Mouse (Mus musculus): Measurements from ENCODE around the gene Ikzf4.

Gene Ikzf4

GRCm38 (mm10) chr10:128612433-128613153 lies 33.2 kb downstream of the Ikzf4 start:
- peak; percentile 62 to 75 for DNase-seq (ENCODE audit: low spot score in 2 of 2)

DNA sequence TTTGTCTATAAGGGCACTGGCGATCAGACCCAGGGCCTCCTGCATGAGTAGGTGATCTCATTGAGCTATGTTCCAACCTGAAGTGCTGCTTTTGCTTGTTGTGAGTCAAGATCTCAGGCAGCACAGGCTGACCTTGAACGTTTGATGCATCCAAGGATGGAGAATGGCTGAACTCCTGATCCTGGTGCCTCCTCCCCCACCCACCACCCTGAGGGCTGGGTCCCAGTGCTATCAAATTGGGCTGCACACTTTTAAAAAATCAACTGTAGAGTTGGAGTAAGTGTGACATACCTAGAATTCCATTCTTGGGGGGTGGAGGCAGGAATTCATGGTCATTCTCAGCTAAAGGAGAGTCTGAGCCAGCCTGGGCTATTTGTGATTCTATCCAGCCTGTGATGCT lies 39.3 kb downstream of the Ikzf4 start:
- no peak for DNase-seq (ENCODE audit: low spot score in 2 of 2)

GRCm38 (mm10) chr10:128602470-128603128 lies 43.2 kb downstream of the Ikzf4 start:
- DNase-seq (ENCODE audit: low spot score in 2 of 2): no peak

GRCm38 (mm10) chr10:128601499-128601898 lies 44.3 kb downstream of the Ikzf4 start:
- no peak for DNase-seq (ENCODE audit: low spot score in 2 of 2)

DNA sequence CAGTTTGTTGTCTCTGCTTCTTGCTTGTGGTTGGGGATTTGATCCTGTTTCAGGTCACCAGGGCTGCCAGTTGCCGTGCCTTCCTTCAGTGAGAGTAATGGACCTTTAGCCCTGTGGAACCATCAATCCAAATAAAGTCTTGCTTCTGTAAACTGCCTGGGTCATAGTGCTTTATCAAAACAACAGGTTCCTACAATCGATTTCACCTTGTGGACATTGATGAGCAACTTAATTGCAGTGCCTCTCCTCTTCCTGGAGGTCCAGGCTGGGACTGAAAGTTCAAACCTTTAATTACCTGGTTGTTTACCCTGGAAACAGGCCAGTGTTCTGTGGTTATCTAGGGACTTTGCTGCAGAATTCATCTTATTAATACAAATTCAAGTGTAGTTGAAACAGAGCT lies 47.3 kb downstream of the Ikzf4 start:
- DNase-seq (ENCODE audit: low spot score in 2 of 2): no peak

DNA sequence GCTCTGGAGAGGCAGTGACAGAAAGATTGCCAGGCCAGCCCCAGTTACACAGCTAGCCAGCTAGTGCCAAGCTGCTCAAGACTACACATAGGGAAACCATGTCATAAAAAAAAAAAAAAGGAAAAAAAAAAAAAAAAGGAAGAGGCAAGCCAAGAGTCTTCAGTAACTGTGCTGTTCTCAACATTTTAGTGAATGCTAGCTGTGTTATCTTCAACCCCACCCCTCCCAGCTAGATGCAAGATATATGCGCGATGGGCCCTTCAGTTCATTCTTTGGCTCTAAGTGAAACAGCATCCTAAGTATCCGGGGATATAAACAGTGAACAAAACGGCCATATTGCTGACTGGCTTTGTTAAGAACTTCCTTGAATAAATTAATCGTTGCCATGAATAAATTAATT lies 53.0 kb downstream of the Ikzf4 start:
- no peak for DNase-seq (ENCODE audit: low spot score in 2 of 2)

DNA sequence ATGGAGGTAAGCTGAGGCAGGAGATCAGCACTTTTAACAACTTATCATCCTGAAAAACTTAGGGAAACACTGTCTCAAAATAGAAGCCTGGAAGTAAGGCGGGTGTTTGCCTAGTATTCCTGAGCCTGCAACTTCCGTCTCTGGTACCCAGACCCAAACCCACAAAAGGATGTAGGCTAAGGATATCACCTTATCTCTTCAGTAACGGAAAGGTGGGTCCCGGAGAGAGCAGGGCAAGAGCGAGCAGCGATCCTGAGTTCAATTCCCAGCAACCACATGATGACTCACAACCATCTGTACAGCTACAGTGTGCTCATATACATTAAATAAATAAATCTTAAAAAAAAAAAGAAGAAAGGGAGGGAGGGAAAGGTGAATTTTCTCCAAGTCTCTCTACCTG lies 54.4 kb downstream of the Ikzf4 start:
- no peak for DNase-seq (ENCODE audit: low spot score in 2 of 2)

- peak; percentile 48 to 63 for DNase-seq (ENCODE audit: low spot score in 2 of 2)
Measured at GRCm38 (mm10) chr10:128590193-128590690, 55.5 kb downstream of the Ikzf4 start.

GRCm38 (mm10) chr10:128589464-128590192 lies 56.2 kb downstream of the Ikzf4 start, which contains the start of gene Erbb3:
TSS of gene Erbb3 (minus strand) at chr10:128589652.
- peak; percentile 72 to 75 for DNase-seq (ENCODE audit: low spot score in 2 of 2)

DNA sequence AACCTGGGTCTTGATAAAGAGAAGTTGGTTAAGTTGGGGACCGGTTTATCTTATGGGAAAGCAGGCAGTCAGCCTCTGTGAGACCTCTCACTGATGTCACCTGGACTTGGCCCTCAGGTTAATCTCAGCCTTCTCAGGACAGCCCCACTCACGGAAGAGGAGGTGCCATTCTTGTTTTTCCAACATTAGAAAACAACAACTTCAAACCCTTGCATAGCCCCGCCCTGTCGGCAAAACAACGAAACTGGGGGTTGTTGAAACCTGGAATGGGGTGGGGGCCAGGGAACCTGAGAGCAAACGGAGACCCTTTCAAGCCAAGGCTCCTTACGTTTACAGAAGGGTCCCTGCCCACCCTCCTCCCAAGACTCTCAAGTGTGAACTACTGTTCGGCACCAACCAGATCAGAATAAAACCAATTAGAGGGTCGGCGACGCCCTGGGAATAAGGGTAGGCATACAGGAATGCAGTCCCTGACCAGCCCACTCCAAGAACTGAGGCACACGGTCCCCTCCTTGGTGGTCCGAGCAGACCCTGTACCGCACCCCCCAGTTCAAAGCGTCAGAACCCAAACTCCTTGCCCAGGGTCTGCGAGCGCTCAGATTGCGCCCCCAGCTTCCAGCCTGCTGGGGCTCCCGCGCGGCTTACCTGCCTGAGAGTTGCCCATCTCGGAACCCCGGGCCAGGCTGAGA lies 56.9 kb downstream of the Ikzf4 start:
- DNase-seq (ENCODE audit: low spot score in 2 of 2): peak in 1 of 2 experiments; percentile 50

DNA sequence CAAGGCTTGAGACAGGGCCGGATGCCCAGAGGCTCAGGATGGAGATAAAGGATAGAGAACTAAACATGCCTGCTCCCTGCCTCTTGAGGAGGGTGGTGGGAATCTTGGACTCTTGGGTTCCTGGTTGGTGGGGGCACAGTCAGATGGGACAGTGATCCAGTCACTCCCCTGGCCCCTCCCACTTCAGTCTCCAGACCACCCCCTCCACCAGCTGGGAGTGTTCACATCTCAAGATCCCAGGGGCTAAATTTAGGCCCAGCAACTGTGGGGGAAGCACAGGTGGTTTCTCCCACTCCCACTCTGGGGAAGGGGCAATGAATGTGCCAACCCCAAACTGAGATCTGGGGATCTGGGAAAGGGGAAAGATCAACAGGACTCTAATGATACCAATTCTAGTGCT lies 57.7 kb downstream of the Ikzf4 start:
- DNase-seq (ENCODE audit: low spot score in 2 of 2): no peak

DNA sequence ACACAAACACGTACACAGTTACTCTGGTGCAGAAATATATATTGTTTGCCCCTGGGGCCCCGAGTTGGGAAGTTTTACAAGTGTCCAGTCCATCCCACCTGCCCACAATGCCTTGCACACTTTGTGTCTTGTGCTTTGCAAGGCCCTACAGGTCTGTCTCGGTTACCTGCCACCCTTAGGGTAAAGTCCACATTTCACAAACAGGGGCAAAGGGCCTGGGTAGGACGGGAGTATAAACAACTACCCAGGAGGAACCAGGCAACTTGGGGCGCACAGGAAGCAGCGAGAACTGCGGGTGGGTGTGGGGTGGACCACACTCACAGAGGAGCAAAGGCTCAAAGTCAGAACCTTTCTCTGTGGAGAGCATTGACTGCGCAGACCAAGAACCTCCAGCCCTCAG lies 58.1 kb downstream of the Ikzf4 start:
- DNase-seq (ENCODE audit: low spot score in 2 of 2): no peak

DNA sequence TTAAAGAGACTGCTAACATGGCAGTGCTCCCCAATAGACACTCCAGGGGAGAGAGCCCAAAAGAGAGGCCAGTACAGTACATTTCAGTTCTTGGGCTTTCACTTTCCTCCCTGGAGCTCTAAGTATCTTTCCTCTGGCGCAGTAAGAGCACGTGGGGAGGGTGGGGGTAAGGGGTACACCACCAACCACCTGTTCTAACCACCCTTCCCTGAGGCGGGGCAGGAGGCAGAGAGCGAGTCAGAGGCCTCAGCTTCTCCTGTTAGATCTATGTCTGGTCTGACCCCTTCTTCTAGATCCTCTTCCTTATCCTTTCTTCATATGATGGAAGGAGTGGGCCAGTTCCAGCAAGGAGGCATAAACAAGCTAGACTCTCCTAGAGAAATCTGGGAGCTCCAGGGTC lies 58.7 kb downstream of the Ikzf4 start:
- DNase-seq (ENCODE audit: low spot score in 2 of 2): no peak

GRCm38 (mm10) chr10:128586546-128586945 lies 59.2 kb downstream of the Ikzf4 start:
- DNase-seq (ENCODE audit: low spot score in 2 of 2): no peak

DNA sequence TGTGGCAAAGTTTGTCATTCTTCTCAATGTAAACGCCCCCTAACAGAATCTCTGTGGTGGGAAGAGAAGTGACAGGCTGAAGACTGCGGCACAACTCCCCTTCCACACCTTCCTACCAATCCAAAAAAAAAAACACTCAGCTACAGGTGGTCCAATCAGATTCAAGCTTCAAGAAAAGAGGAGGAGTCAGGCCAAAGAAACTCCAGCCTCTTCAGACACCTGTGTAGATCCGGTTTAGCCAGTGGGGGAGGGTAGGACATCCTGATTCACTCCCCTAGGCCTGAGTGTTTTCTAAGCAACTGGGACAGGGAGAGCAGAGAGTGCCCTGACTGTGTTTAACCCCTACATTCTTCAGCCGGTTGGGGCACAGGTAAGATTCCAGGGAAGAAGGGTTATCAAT lies 61.4 kb downstream of the Ikzf4 start:
- peak; percentile 72 to 73 for DNase-seq (ENCODE audit: low spot score in 2 of 2)

DNA sequence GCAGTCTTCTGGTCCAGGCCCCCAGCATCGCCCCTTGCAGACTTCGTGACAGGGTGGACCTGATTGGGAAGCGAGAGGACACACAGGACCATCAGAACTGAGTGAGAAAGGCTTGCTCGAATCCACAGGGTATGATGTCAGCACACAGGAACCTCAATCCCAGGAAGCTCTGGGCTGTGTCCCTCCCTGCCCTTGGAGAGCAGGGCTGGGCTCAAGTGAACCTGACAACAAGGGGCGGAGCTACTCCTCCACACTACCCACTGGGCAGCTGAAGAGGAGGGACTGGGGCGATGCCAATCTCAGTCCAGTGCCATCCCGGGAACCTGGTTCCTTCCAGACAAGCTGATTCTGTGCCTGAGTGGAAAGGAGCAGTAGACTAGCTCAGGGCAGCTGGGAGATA lies 62.1 kb downstream of the Ikzf4 start:
- peak; percentile 35 to 61 for DNase-seq (ENCODE audit: low spot score in 2 of 2)
